Mouse (Mus musculus): Measurements from ENCODE around the gene Bpifa2. TPM values are rescaled to one million over a fixed set of nuclear protein-coding genes. Genes with fewer than 3 reads are reported as not detected.

Gene Bpifa2
- polyA plus RNA-seq (2015; fragmentation: Nextera tagmentation; extraction: Ambion mirVana), result not detected in 2 replicates

GRCm38 (mm10) chr2:154007965-154008364, at the start of gene Bpifa2:
Gene Bpifa2 (plus strand): TSS chr2:154008265.
- no peaks in the 10 kb centered on the region for H3K9me3 ChIP-seq
- no peak within 1 kb of the TSS for H3K4me2 ChIP-seq (replicated peaks)
- H3K27me3 ChIP-seq, result no peaks in the 10 kb centered on the region
- no peaks in the 10 kb centered on the region for H3K4me1 ChIP-seq
- WGBS, result 73% methylated on average over 3 of the region's 3 CpGs
- no peaks in the 10 kb centered on the region for H3K36me3 ChIP-seq
- no peak for ATAC-seq (ENCODE audit: low FRiP score, low read depth)
- H3K9ac ChIP-seq, result no peak within 1 kb of the TSS
- H3K4me3 ChIP-seq, result no peak within 1 kb of the TSS
- H3K27ac ChIP-seq, result no peak within 1 kb of the TSS

GRCm38 (mm10) chr2:153962821-153963331, 45.2 kb upstream of the Bpifa2 start:
- no peaks in the 10 kb centered on the region for H3K36me3 ChIP-seq
- ATAC-seq (ENCODE audit: low FRiP score, low read depth), result no peak
- no peak overlapping the region for H3K9ac ChIP-seq
- WGBS, result 66% methylated on average over 4 of the region's 4 CpGs
- H3K4me2 ChIP-seq (replicated peaks), result no peak overlapping the region
- H3K9me3 ChIP-seq, result no peaks in the 10 kb centered on the region
- no peak overlapping the region for H3K27ac ChIP-seq
- no peaks in the 10 kb centered on the region for H3K27me3 ChIP-seq
- H3K4me3 ChIP-seq, result no peak overlapping the region
- H3K4me1 ChIP-seq, result no peaks in the 10 kb centered on the region

- Histone ChIP-seq H3K4me1 (no peaks in the 10 kb centered on the region), H3K4me3 (no peak overlapping the region), H3K36me3 (no peaks in the 10 kb centered on the region), H3K27me3 (no peaks in the 10 kb centered on the region), H3K27ac (no peak overlapping the region), H3K9ac (no peak overlapping the region), H3K9me3 (no peaks in the 10 kb centered on the region), H3K4me2 (replicated peaks) (no peak overlapping the region)
- WGBS, result 94% methylated on average over 1 of the region's 1 CpGs
- no peak for ATAC-seq (ENCODE audit: low FRiP score, low read depth)
These were observed 44.7 kb upstream of the Bpifa2 start for GRCm38 (mm10) chr2:153963334-153963733.

- Histone ChIP-seq H3K27ac (no peak overlapping the region), H3K9me3 (no peaks in the 10 kb centered on the region), H3K27me3 (no peaks in the 10 kb centered on the region), H3K9ac (no peak overlapping the region), H3K4me2 (replicated peaks) (no peak overlapping the region), H3K4me3 (no peak overlapping the region), H3K36me3 (no peaks in the 10 kb centered on the region), H3K4me1 (no peaks in the 10 kb centered on the region)
- WGBS, result 83% methylated on average over 5 of the region's 5 CpGs
- ATAC-seq (ENCODE audit: low FRiP score, low read depth), result no peak
These were observed 37.8 kb upstream of the Bpifa2 start for GRCm38 (mm10) chr2:153970221-153970620.

GRCm38 (mm10) chr2:153974582-153974981, 33.5 kb upstream of the Bpifa2 start, which contains the start of gene Bpifa6:
Gene Bpifa6 (plus strand): TSS chr2:153974945.
- H3K27ac ChIP-seq, result no peak within 1 kb of the TSS
- 69% methylated on average over 5 of the region's 5 CpGs for WGBS
- H3K9me3 ChIP-seq, result no peaks in the 10 kb centered on the region
- no peaks in the 10 kb centered on the region for H3K4me1 ChIP-seq
- H3K9ac ChIP-seq, result no peak within 1 kb of the TSS
- no peak within 1 kb of the TSS for H3K4me2 ChIP-seq (replicated peaks)
- no peak for ATAC-seq (ENCODE audit: low FRiP score, low read depth)
- no peaks in the 10 kb centered on the region for H3K36me3 ChIP-seq
- no peaks in the 10 kb centered on the region for H3K27me3 ChIP-seq
- no peak within 1 kb of the TSS for H3K4me3 ChIP-seq

GRCm38 (mm10) chr2:153995770-153996169, 12.3 kb upstream of the Bpifa2 start:
- H3K4me2 ChIP-seq (replicated peaks), result no peak overlapping the region
- H3K9me3 ChIP-seq, result no peaks in the 10 kb centered on the region
- H3K4me3 ChIP-seq, result no peak overlapping the region
- no peaks in the 10 kb centered on the region for H3K27me3 ChIP-seq
- 0 out of 2 replicates have a peak, but pooled peaks cover 3% of the 10 kb centered on the region for H3K4me1 ChIP-seq
- H3K27ac ChIP-seq, result no peak overlapping the region
- 4% methylated on average over 7 of the region's 7 CpGs for WGBS
- peak; percentile 44 for ATAC-seq (ENCODE audit: low FRiP score, low read depth)
- H3K9ac ChIP-seq, result no peak overlapping the region
- no peaks in the 10 kb centered on the region for H3K36me3 ChIP-seq

GRCm38 (mm10) chr2:154000501-154000900, 7.6 kb upstream of the Bpifa2 start:
- 84% methylated on average over 3 of the region's 3 CpGs for WGBS
- Histone ChIP-seq H3K36me3 (no peaks in the 10 kb centered on the region), H3K9ac (no peak overlapping the region), H3K4me1 (0 out of 2 replicates have a peak, but pooled peaks cover 3% of the 10 kb centered on the region), H3K27ac (no peak overlapping the region), H3K9me3 (no peaks in the 10 kb centered on the region), H3K27me3 (no peaks in the 10 kb centered on the region), H3K4me3 (no peak overlapping the region), H3K4me2 (replicated peaks) (no peak overlapping the region)
- no peak for ATAC-seq (ENCODE audit: low FRiP score, low read depth)

- no peak for ATAC-seq (ENCODE audit: low FRiP score, low read depth)
- no peaks in the 10 kb centered on the region for H3K36me3 ChIP-seq
- 0 out of 2 replicates have a peak, but pooled peaks cover 1% of the 10 kb centered on the region for H3K4me1 ChIP-seq
- no peaks in the 10 kb centered on the region for H3K9me3 ChIP-seq
- no peak overlapping the region for H3K4me3 ChIP-seq
- no peak overlapping the region for H3K27ac ChIP-seq
- H3K27me3 ChIP-seq, result no peaks in the 10 kb centered on the region
- H3K4me2 ChIP-seq (replicated peaks), result no peak overlapping the region
- H3K9ac ChIP-seq, result no peak overlapping the region
These were observed 7.0 kb upstream of the Bpifa2 start for GRCm38 (mm10) chr2:154001056-154001455.

- no peaks in the 10 kb centered on the region for H3K36me3 ChIP-seq
- H3K27ac ChIP-seq, result no peak overlapping the region
- 86% methylated on average over 1 of the region's 1 CpGs for WGBS
- H3K4me1 ChIP-seq, result no peaks in the 10 kb centered on the region
- H3K9ac ChIP-seq, result no peak overlapping the region
- H3K9me3 ChIP-seq, result no peaks in the 10 kb centered on the region
- H3K4me3 ChIP-seq, result no peak overlapping the region
- ATAC-seq (ENCODE audit: low FRiP score, low read depth), result no peak
- H3K4me2 ChIP-seq (replicated peaks), result no peak overlapping the region
- no peaks in the 10 kb centered on the region for H3K27me3 ChIP-seq
These were observed 3.6 kb upstream of the Bpifa2 start for GRCm38 (mm10) chr2:154004456-154004855.

- WGBS, result 76% methylated on average over 1 of the region's 1 CpGs
These were observed 3.0 kb upstream of the Bpifa2 start for GRCm38 (mm10) chr2:154005094-154005493.

GRCm38 (mm10) chr2:154005734-154006133, 2.3 kb upstream of the Bpifa2 start:
- Histone ChIP-seq H3K27ac (no peak overlapping the region), H3K4me3 (no peak overlapping the region), H3K36me3 (no peaks in the 10 kb centered on the region), H3K4me1 (no peaks in the 10 kb centered on the region), H3K9ac (no peak overlapping the region), H3K27me3 (no peaks in the 10 kb centered on the region), H3K9me3 (no peaks in the 10 kb centered on the region), H3K4me2 (replicated peaks) (no peak overlapping the region)
- WGBS, result 85% methylated on average over 4 of the region's 4 CpGs
- ATAC-seq (ENCODE audit: low FRiP score, low read depth), result no peak

More at GRCm38 (mm10) chr2:154005094-154005493, 3.0 kb upstream of the Bpifa2 start:
- no peak for ATAC-seq (ENCODE audit: low FRiP score, low read depth)
- H3K9me3 ChIP-seq, result no peaks in the 10 kb centered on the region
- no peaks in the 10 kb centered on the region for H3K4me1 ChIP-seq
- no peaks in the 10 kb centered on the region for H3K27me3 ChIP-seq
- H3K27ac ChIP-seq, result no peak overlapping the region
- no peak overlapping the region for H3K4me2 ChIP-seq (replicated peaks)
- no peak overlapping the region for H3K4me3 ChIP-seq
- H3K9ac ChIP-seq, result no peak overlapping the region
- H3K36me3 ChIP-seq, result no peaks in the 10 kb centered on the region

- Histone ChIP-seq H3K9ac (no peak overlapping the region), H3K4me1 (no peaks in the 10 kb centered on the region), H3K27me3 (no peaks in the 10 kb centered on the region), H3K4me2 (replicated peaks) (no peak overlapping the region), H3K4me3 (no peak overlapping the region), H3K9me3 (no peaks in the 10 kb centered on the region), H3K27ac (no peak overlapping the region), H3K36me3 (no peaks in the 10 kb centered on the region)
- no peak for ATAC-seq (ENCODE audit: low FRiP score, low read depth)
- 87% methylated on average over 2 of the region's 2 CpGs for WGBS
These were observed 1.7 kb upstream of the Bpifa2 start for GRCm38 (mm10) chr2:154006331-154006730.

GRCm38 (mm10) chr2:154007381-154007780, 684 bp upstream of the Bpifa2 start:
- Histone ChIP-seq H3K4me3 (no peak overlapping the region), H3K4me2 (replicated peaks) (no peak overlapping the region), H3K9ac (no peak overlapping the region), H3K9me3 (no peaks in the 10 kb centered on the region), H3K36me3 (no peaks in the 10 kb centered on the region), H3K27me3 (no peaks in the 10 kb centered on the region), H3K4me1 (no peaks in the 10 kb centered on the region), H3K27ac (no peak overlapping the region)
- WGBS, result 72% methylated on average over 1 of the region's 1 CpGs
- no peak for ATAC-seq (ENCODE audit: low FRiP score, low read depth)
